Mouse (Mus musculus): ENCODE data around the gene Gnpat.

GRCm38 (mm10) chr8:124936699-124937098 is 73.9 kb downstream of the Gnpat start:
- no peak for TF ChIP-seq FLI1 (IDR thresholded peaks at IDR 0.05; ENCODE audit: low read length)
- TF ChIP-seq GATA1 (IDR thresholded peaks at IDR 0.05; ENCODE audit: borderline replicate concordance, low read length) = no peak

Data from megakaryocyte, embryonic 14.5 days (primary cell).